Mouse (Mus musculus): ENCODE results near the gene St6gal1. TPM values are rescaled to one million over a fixed set of nuclear protein-coding genes. Genes with fewer than 3 reads are reported as not detected.

Gene St6gal1
- total RNA-seq, 2 experiments from 2014 or later, result 16.2 to 17.6 TPM

DNA sequence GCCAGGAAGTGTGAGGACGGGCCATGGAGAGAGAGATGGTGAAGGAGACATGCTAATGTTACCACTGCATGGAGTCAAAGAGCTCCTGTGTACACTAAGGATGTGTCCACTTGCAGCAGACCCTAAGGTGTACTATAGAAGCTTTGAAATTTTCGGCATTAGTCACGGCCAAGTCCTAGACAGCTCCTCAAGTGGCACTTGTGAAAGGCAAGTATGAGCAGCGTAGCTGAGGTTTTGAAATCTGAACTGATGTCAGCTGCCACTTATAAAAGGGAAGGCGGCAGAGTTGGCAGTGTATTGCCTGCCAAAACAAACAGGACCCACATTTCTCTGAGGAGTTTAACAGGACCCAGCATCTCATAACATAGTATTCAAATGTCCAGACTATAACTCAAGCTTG lies 71.2 kb downstream of the St6gal1 start:
- DNase-seq (ENCODE audit: low spot score in 2 of 2), result no peak

DNA sequence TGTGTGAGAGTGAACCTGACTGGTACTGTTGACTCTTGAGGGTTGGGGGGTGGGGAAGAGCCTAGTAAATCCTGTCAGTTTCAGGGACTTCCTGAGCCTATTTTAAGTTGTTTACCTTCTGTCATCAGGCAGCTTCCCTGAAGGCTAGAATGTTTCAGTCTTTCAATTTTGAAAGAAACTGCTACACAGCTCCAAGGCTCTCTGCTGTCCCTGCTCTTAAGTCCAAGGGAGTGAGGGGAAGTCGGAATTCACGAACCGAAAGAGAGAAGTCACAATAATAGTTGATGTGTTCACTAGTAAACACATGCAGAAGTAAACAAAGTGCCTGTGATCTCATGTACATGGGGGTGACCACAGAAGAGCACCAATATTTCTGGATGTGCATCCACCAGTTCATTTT lies 72.2 kb downstream of the St6gal1 start:
- DNase-seq (ENCODE audit: low spot score in 2 of 2), result no peak

DNA sequence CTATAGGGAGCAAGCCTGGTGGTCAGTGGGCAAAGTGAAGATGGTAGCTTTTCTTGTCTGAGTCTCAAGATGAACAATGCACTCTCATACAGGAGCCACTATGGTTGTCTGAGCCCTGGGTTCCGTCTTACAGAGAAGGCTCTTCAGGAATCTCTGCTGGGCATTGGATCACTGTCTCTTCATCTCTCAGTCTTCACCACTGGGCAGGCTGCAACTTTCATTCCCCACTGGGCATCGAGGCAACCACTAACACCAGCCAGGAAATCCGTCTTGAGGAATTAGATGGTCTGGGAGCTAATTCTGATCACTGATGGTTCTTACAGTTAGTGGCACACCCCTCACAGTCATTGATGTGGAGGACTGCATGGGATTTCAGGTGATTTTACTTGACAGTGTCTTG lies 73.9 kb downstream of the St6gal1 start:
- no peak for DNase-seq (ENCODE audit: low spot score in 2 of 2)

DNA sequence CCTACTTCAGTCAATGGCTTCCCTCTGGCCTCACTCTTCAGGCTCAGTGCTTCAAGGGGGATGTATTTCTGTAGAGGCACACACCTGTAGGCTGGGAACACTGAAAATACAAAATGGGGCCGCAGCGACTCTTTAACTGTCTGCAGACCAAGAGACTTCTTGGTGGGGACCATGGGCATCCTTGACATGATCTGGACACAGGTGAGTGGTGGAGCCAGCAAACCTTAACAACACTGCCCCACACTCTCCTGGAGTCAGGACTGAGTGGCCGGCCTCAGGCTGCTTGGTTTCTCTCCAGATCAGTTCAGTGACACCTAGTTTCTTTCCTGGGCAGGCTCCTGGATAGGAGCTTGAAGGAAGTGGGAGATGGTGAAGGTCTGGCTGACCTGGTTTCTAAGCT lies 74.4 kb downstream of the St6gal1 start:
- DNase-seq (ENCODE audit: low spot score in 2 of 2), result no peak

DNA sequence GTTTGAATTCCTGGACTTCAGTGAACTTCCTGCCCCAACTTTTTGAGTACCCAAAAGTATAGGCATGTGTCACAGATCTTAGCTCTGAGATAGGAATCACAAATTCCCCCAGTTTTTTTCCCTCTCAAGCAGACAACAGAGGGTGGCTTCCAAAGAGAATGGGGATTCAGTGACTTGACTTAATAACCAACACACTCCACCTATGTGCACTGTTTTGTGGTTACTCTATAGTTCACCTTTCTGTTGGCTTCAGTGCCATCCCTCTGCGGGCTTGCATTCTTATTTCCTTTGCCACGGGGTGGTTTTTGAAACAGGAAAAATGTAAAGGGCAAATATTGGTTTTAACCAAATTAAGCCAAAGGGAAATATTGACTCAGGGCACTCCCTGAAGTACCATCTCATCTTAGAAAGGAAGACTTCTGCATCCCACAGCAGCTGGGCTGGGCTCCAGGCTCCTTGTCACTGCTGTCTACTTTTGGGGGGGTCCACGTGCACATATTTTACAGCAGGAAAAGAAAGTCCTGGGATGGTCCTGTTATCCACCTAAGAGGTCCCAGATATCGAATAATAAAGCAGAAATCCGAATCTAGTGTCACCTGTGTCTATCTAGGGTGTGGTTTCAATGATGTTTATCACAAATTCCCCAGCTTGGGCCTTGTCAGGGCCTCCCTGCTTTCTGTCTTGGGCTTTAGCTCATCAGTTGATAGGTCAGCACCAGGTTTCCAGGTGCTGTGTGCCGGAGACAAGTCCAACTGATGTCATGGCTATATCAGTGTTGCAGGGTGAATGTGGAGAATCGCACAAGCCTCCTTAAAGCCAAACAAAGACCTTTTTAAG lies 75.6 kb downstream of the St6gal1 start:
- DNase-seq (ENCODE audit: low spot score in 2 of 2), result no peak

DNA sequence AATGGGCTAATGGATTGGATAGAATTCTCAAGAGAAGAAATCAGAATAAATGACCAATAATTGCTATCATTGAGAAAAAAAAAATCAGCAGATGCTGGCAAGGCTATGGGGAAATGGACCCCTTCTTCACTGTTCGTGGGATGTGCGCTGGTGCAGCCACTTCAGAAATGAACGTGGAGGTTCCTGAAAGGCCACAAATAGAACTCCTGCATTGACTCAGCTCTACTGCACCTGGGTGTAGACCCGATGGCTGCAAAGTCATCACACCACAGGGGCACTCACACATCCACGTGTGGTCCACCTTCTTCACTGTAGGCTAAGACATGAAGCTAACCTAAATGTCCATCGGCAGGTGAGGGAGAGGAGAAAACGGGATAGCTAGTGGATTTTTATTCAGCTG lies 77.2 kb downstream of the St6gal1 start:
- DNase-seq (ENCODE audit: low spot score in 2 of 2), result no peak

DNA sequence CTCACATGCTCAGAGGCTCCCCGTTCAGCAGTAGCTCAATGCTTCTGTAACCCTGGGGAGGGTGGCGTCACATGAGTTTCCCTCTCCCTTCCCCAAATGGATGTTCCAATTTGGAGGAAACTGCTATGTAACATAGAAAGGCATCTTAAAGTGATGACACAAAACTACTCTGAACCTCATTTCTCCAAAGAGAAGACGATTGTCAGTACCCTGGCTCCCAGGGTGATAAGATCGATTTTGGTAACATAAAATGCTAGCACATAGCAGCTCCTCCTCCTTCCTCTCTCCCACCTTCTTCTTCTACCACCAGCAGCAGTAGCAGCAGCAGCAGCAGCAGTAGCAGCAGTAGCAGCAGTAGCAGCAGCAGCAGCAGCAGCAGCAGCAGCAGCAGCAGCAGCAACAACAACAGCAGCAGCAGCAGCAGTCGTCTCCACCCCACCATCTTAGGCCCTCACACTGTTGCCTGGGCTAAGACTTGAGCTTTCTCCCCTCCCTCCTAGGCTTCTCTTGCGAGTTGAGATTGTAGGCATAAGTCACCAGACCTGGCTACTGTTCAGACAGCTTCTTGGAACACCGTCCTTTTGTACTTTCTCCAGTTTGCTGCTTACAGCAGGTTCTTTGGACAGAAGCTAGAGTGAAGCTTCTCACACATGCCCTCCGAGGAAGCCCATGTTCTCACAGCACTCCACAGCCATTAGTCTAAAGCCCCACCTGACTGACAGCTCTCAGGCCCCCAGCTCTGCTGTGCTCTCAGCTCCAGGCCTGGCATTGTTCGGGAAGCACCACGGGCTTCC lies 81.5 kb downstream of the St6gal1 start:
- no peak for DNase-seq (ENCODE audit: low spot score in 2 of 2)

DNA sequence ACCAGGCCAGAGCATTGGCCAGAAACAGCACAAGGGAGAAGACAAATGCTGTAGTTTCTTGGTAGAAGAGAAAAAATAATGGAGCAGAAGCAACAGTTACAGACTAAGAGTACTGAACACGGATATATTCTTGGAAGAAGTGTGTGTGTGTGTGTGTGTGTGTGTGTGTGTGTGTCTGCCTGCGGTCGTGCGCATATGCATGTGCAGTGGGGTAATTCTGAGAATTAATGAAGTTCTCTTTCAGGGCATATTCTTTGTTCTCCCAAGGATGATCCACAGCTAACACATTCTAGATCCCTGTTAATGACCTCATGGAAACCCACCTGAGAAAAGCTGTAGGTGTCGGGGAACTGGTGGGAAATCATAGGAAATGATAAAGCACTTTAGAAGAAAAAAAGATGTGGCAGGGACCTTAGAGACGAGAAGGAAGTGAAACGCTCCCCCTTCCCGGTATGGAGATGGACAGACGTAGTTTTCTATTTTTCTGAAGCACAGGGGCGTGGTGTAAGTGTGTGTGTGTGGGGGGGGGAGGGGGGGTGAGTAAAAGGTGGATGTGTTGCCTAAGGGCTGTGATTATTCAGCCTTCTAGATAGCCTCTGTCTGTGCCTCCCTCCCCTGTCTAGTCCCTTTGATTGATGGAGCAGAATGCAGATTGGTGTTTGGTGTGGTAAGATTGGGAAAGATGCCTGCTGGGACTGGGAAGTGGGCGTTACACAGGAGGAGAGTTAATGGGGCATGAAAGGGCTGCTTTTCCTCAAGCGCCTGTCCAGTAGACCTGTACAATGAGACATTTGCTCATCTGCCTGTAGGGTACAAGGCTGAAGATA lies 82.8 kb downstream of the St6gal1 start:
- DNase-seq (ENCODE audit: low spot score in 2 of 2), result no peak

DNA sequence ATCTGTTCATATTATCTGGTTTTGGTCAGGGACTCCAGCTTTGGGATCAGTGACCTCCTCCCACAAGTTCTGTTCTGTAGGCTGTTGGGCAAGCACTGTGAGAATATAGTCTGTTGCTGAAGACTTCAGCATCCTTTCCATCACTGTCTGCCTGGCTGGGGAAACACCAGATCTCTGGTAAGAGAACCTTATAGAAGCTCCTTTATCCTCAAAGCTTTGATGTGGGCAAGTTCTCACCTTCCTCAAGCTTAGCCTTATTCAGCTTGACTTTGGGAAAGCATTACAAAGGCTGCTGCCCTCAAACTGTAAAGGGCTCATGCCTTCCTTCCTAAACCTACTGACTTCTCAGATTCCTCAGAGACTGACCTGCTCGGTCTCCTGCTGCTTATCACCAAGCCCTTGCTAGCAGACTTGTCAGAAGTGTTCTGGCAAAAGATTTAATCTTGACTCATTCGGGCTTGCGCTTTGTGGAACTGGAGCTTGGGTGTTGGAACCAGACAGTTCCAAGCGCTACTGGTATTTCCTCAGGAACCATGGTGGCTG lies 83.5 kb downstream of the St6gal1 start:
- DNase-seq (ENCODE audit: low spot score in 2 of 2), result no peak

DNA sequence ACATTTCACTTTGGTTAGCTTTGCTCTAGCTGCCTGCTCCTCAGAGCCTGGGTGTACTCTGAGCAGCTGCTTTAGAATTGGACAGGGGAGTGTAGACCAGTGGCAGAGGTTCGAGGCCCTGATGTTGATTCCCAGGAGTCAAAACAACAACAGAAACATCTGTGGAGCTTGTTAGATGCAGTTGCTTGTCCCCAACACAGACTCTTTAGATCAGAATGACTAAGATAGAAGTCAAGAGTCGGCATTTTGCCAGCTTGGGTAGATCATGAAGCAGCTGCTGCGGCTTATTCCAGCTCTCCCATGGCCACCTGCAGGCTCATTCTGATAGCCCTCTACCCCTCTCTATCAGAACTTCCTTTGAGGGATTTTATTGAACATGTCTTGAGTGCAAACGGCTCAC lies 84.5 kb downstream of the St6gal1 start:
- no peak for DNase-seq (ENCODE audit: low spot score in 2 of 2)

DNA sequence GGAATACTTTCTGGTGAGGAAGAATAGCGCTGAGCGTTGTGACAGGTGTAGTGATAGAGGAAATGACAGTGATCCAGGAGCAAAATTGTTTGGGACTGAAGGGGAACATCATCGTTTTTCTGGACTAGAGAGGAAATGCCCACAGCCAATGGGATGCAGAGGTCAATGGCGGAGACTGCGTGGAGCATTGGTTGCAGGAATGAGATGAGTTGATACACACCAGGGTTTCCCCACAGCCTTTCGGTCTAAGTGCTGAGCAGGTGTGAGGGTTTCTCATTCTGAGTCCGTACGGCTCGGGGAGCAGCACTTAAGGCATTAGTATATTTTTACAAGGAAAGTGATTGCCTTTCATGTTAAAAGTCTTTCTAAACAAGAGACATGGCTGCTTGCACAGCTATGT lies 88.1 kb downstream of the St6gal1 start:
- DNase-seq (ENCODE audit: low spot score in 2 of 2), result no peak

DNA sequence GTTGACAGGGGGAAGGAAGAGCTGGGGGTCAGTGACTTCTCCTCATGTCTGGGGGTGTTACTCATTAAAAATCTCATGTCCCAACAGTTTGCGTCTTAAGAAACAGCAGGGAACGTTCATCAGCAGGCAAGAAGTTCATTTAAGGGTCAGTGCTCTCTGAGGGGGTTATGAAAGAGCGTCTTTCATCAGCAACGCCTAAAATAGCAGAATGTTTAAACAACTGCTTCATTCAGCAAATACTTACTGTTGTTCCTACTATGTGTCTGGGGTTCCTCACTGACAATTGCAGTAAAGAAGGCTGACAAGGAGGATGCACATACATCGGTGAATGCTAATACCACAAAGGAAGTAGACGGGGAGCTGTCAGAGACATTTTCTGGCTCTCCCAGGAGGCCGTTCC lies 90.2 kb downstream of the St6gal1 start:
- DNase-seq (ENCODE audit: low spot score in 2 of 2), result no peak

DNA sequence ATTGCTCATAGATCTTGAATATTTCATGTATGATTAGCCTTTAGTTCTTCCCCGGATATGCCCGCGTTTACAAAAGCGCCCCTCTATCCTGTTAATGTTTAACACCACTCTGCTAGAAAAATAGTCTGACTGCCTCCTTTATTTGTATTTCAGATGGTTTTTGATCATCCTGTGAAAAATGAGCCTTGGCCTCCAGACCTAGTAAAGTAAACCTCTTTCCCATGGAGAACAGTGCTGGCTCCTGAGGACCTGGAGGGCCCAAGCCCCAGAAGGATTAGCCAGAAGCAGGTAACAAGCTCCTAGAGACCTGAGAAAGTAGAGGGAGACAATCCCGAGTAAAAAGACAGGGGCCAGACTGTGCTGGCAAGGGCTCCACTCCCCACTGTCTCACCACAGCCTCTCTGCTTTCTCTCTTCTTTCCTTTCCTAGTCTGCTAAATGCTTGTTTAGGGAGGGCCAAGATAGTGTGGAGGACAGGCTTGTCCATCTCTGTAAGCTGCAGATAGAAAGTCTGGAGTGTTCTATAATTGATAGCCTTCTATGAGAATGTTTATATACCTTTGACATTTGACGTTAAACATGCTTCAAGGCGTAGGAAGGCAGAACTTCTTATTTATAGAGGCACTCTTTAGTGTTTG lies 93.0 kb downstream of the St6gal1 start:
- DNase-seq (ENCODE audit: low spot score in 2 of 2), result no peak

DNA sequence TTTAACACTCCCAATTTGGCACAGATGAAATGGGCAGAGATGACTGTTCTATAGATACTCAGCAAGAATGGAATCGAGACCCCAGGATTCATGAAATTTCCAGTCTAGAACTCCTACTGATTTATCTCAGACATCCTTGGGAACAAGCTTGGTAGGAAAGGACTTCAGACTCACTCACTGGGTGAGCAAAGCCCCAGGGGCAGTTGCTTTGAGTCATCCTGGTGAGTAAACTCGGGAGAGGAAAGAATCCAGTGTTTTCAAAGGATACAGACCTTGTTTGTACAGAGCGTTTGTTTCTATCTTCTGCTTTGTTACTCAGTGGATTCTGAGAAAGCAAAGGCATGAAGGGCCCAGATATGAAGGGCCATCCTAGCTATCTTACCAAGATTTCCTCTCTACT lies 95.5 kb downstream of the St6gal1 start:
- no peak for DNase-seq (ENCODE audit: low spot score in 2 of 2)

DNA sequence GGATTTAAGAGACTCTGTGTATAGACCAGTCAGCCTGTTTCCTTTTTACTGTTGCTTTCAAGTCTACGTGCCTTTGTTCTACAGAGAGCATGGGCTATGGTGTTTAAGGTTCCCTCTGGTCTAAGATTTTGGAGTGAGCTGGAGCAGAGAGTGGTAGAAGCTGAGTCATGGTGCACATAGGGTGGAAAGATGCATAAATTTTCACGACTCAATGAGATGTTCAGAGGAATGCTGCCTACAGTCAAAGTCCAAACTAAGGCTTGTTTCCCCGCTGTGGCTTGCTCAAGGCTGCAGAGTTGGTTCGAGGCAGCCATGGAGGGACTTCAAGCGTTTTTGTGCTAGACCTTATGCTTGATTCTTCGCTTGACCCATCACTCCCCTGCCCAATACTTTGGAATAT lies 96.0 kb downstream of the St6gal1 start:
- no peak for DNase-seq (ENCODE audit: low spot score in 2 of 2)

DNA sequence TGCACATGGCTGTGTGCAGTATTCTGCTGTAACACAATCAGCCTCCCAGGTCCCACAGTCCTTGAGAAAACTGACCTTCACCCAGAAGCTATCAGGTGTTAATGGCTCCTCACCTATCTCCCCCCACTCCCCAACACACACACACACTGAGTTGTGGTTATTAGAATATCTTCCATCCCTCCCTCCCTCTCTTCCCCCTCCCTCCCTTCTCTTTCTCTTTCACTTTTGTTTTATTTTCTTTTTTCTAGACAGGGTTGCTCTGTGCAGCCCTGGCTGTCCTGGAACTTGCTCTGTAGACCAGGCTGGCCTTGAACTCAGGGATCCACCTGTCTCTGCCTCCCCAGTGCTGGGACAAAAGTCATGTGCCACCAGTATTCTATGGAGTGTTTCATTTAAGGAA lies 97.9 kb downstream of the St6gal1 start:
- DNase-seq (ENCODE audit: low spot score in 2 of 2), result no peak

DNA sequence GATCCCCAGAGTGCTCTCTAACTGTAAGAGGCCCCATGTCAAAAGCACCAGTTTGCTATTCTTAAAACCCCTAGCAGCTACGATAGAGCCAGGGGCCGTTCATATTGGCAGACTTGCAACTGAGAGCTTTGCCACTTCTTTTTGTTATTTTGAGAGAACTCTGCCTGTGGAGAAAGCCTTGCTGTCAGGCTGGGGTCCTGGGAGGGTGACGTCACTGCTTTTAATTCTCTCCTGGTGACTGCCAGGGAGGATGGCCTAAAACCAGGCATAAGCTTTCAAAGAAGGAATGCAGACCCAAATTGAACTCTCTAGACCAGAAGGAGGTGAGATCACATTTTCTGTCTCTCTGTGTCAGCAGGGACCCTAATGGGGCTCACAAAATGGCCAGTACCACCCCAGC lies 99.4 kb downstream of the St6gal1 start:
- DNase-seq (ENCODE audit: low spot score in 2 of 2), result no peak

DNA sequence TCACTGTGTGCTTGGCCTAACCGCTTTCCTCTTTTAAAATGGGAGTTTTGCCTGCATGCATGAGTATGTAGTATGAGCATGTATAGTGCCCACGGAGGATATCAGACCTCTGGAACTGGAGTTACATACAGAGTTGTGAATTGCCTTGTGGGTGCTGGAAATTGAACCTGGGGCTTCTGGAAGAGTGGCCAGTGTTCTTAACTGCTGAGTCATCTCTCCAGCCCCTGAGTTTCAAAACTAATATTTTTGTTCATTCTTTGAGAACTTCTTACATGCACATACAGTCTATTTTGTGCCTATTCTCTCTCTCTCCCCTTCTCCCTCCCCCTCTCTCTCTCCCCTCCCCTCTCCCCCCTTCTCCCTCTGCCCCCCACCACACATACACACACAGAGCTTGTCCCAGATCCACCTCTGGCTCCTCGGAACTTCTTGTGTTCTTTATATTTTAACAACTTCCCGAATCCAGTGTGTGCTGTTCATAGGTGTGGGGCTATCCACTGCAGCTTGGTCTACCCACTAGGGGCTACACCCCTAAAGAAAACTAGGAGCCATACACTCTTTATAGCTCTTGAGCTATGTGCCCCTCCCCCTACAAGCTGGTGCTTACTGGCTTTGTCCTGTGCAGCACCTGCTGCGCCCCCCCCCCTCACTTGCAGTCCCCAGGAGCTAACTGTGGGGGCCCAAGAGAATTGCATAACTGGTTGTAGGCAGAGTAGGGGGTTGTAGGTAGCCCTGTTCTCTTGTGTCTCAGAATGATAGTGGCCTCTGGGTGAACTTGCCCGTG lies 100.5 kb downstream of the St6gal1 start:
- no peak for DNase-seq (ENCODE audit: low spot score in 2 of 2)

DNA sequence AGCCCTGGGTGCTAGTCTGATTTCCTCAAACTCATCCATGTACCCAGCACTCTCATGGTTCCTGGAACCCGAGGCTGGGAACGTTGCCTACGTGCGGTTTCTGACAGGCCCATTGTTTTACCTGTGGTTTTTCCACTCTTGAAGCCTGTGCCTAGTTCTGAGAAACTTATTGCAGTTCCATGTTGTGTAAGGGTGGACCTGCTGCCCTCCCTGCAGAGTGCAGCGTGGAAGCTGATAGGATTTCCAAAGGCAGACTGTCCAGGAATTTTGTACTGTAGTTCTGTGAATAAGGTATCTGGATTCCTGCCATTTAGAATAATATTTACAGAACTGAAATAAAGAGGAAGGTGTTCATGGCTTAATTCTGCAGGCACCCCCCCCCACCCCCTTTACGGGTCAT lies 102.1 kb downstream of the St6gal1 start:
- DNase-seq (ENCODE audit: low spot score in 2 of 2), result no peak

DNA sequence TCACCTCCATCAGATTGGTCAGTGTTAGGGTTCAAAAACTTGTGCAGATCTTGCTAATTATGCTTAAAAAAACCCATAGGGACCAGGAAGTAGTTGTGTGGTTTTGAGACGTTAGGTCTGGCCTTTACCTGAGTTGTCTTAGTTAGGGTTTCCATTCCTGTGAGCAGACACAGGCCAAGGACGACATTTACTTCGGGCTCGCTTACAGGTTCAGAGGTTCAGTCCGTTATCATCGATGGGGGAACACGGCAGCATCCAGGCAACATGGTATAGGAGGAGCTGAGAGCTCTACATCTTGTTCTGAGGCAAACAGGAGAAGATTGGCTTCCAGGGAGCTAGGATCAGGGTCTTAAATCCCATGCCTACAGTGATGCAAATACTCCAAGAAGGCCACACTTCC lies 102.7 kb downstream of the St6gal1 start:
- no peak for DNase-seq (ENCODE audit: low spot score in 2 of 2)
